11 mouse cellular contexts compared by ENCODE assay signal in genomic region chr2:180879365-180880067, GRCm38 (mm10). TPM values are rescaled to one million over a fixed set of nuclear protein-coding genes. Genes with fewer than 3 reads are reported as not detected.
DNase-seq lines count a peak whose midpoint lies in the region; ATAC-seq lines count a peak whose summit lies in the region.
"Had no signal": no experiment of that assay in that cellular context is flagged by ENCODE, and none has a peak within 500 bp of the region (broad histone marks: within the 10 kb centered on the region; RNA-seq: fewer than 3 reads in every experiment).

No protein-coding gene starts in this region.

- H3K4me3 ChIP-seq in neural tube, embryonic 11.5 days (ENCODE audit: low read depth, low read length), result no peak overlapping the region
- H3K4me3 ChIP-seq in hindbrain, embryonic 11.5 days (ENCODE audit: low read depth, low read length), result no peak overlapping the region
- H3K4me3 ChIP-seq: liver, embryonic 13.5 days had no signal

- no peaks in the 10 kb centered on the region for H3K9me3 ChIP-seq in neural tube, embryonic 11.5 days (ENCODE audit: control insufficient read depth, low read length)
- no peaks in the 10 kb centered on the region for H3K9me3 ChIP-seq in hindbrain, embryonic 11.5 days (ENCODE audit: control insufficient read depth, low read length)
- H3K9me3 ChIP-seq: liver, embryonic 13.5 days had no signal

- H3K9ac ChIP-seq in neural tube, embryonic 11.5 days (ENCODE audit: low read length), result no peak overlapping the region
- H3K9ac ChIP-seq in hindbrain, embryonic 11.5 days (ENCODE audit: low read depth, low read length), result no peak overlapping the region
- H3K9ac ChIP-seq: liver, embryonic 13.5 days had no signal

- peaks cover 10% of the 10 kb centered on the region for H3K4me1 ChIP-seq in neural tube, embryonic 11.5 days (ENCODE audit: control insufficient read depth, insufficient read depth, low read length)
- peaks cover 11% of the 10 kb centered on the region for H3K4me1 ChIP-seq in hindbrain, embryonic 11.5 days (replicated peaks; ENCODE audit: control insufficient read depth, insufficient read depth, low read length)
- H3K4me1 ChIP-seq: liver, embryonic 13.5 days had no signal

- WGBS in neural tube, embryonic 11.5 days, result 53% methylated on average over 7 of the region's 7 CpGs
- 42% methylated on average over 7 of the region's 7 CpGs for WGBS in hindbrain, embryonic 11.5 days

- 0 out of 2 replicates have a peak overlapping the region, but pooled peaks have one; percentile 27 for H3K27ac ChIP-seq in neural tube, embryonic 11.5 days (ENCODE audit: low read depth, low read length)
- peak overlapping the region; percentile 63 for H3K27ac ChIP-seq in hindbrain, embryonic 11.5 days (ENCODE audit: low read depth, low read length)
- H3K27ac ChIP-seq: liver, embryonic 13.5 days had no signal

- no peaks in the 10 kb centered on the region for H3K36me3 ChIP-seq in neural tube, embryonic 11.5 days (ENCODE audit: control insufficient read depth, insufficient read depth, low read length)
- 0 out of 2 replicates have a peak, but pooled peaks cover 3% of the 10 kb centered on the region for H3K36me3 ChIP-seq in hindbrain, embryonic 11.5 days (ENCODE audit: control insufficient read depth, insufficient read depth, low read length)
- H3K36me3 ChIP-seq: liver, embryonic 13.5 days had no signal

- DNase-seq in neural tube, embryonic 11.5 days (ENCODE audit: low spot score), result peak; percentile 58
- no peak for DNase-seq in neural tube, embryonic 10.5 days (ENCODE audit: extremely low spot score, low spot score)
- peak; percentile 70 for DNase-seq in hindbrain, embryonic 11.5 days (ENCODE audit: low spot score)
- peak; percentile 36 to 42 for DNase-seq in left cerebral cortex, postnatal 36 days (ENCODE audit: low spot score in 2 of 2)
- peak; percentile 54 for DNase-seq in right cerebral cortex, postnatal 25 days
- DNase-seq in lung, postnatal 36 days, result no peak
- no peak for DNase-seq in adrenal gland, adult (ENCODE audit: inconsistent age in 2 of 2, low spot score in 1 of 2)
- no peak for DNase-seq in liver
- DNase-seq: liver, embryonic 13.5 days had no signal

- H3K27me3 ChIP-seq in neural tube, embryonic 11.5 days (ENCODE audit: control insufficient read depth, insufficient read depth, low read length), result no peaks in the 10 kb centered on the region
- H3K27me3 ChIP-seq in hindbrain, embryonic 11.5 days (ENCODE audit: control insufficient read depth, insufficient read depth, low read length), result no peaks in the 10 kb centered on the region

- no peak overlapping the region for H3K4me2 ChIP-seq in neural tube, embryonic 11.5 days (ENCODE audit: low read depth)
- no peak overlapping the region for H3K4me2 ChIP-seq in hindbrain, embryonic 11.5 days (replicated peaks; ENCODE audit: low read depth, low read length)
- H3K4me2 ChIP-seq: liver, embryonic 13.5 days had no signal

- peak; percentile 90 for ATAC-seq in neural tube, embryonic 11.5 days (ENCODE audit: insufficient read depth, low FRiP score, low TSS enrichment)
- peak; percentile 91 for ATAC-seq in hindbrain, embryonic 11.5 days (ENCODE audit: low FRiP score)

- intact Hi-C loops in left cerebral cortex, postnatal 36 days (cut with DNase I), result no loop called here

RNA-seq across cellular contexts. Expression of gene Ythdf1, which starts 41.2 kb away (rescaled TPM):
- 75.7 and 77.9 TPM in 2 replicates for polyA plus RNA-seq in neural tube, embryonic 11.5 days (2014; fragmentation: Nextera tagmentation; extraction: Ambion mirVana)
- polyA plus RNA-seq in hindbrain, embryonic 11.5 days (2014; fragmentation: Nextera tagmentation; extraction: Ambion mirVana), result 57.3 and 69.4 TPM in 2 replicates
- total RNA-seq in left cerebral cortex, postnatal 36 days (2021), result 10 to 100 TPM; 54.1 to 56.8 TPM

RNA-seq across cellular contexts. Expression of gene Birc7, which starts 49.3 kb away (rescaled TPM):
- polyA plus RNA-seq in neural tube, embryonic 11.5 days (2014; fragmentation: Nextera tagmentation; extraction: Ambion mirVana), result 0.25 and 0.46 TPM in 2 replicates
- polyA plus RNA-seq in hindbrain, embryonic 11.5 days (2014; fragmentation: Nextera tagmentation; extraction: Ambion mirVana), result 0.49 and 0.65 TPM in 2 replicates
- total RNA-seq in left cerebral cortex, postnatal 36 days (2021), result not detected
- total RNA-seq: hematopoietic stem cell, adult 5-6 weeks had no signal
- polyA plus RNA-seq: C2C12; liver, embryonic 13.5 days had no signal

Comparison
In these comparisons a context has a peak if more than half of its experiments do, and no peak if none do; other contexts are left out.
1. DNase-seq: peak in neural tube, embryonic 11.5 days (single experiment), hindbrain, embryonic 11.5 days (single experiment), left cerebral cortex, postnatal 36 days (2 of 2) and right cerebral cortex, postnatal 25 days (single experiment); none in neural tube, embryonic 10.5 days (single experiment), lung, postnatal 36 days (single experiment), adrenal gland, adult (0 of 2) and liver (single experiment).